Mouse (Mus musculus): Measurements from ENCODE around the gene Tnp1. TPM values are rescaled to one million over a fixed set of nuclear protein-coding genes. Genes with fewer than 3 reads are reported as not detected.
A peak's percentile ranks its signal among the peaks of the same experiment; 100 is the strongest.

Gene Tnp1
- polyA plus RNA-seq, 1 experiment from 2014 or later: not detected

DNA sequence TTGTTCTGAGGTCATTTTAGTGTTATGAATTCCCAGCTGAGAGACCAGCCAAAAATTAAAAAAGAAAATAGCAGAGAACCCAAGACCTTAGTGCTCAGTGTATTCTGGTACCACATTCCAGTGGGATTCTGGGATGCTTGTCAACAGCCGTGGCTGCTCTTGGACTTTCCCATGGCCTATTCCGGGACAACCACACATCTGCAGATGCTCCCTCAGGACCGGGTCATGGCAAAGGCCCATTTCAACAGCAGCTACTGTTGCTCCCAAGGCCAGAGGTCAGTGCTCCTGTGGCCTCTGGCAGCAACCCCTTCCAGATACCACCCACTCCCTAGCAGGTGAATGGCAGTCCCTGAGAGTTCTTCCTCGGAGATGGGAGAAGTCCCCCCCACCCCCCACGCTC is 13.7 kb downstream of the Tnp1 start:
- H3K4me3 ChIP-seq (replicated peaks): no peak overlapping the region
- H3K9ac ChIP-seq: no peak overlapping the region
- H3K36me3 ChIP-seq: no peaks in the 10 kb centered on the region
- H3K27ac ChIP-seq: no peak overlapping the region
- H3K27me3 ChIP-seq: no peaks in the 10 kb centered on the region
- no peak overlapping the region for H3K4me2 ChIP-seq
- H3K9me3 ChIP-seq (replicated peaks): no peaks in the 10 kb centered on the region
- no peaks in the 10 kb centered on the region for H3K4me1 ChIP-seq
- 80% methylated on average over 5 of the region's 5 CpGs for WGBS
- ATAC-seq (replicated peaks; ENCODE audit: low FRiP score): no peak

DNA sequence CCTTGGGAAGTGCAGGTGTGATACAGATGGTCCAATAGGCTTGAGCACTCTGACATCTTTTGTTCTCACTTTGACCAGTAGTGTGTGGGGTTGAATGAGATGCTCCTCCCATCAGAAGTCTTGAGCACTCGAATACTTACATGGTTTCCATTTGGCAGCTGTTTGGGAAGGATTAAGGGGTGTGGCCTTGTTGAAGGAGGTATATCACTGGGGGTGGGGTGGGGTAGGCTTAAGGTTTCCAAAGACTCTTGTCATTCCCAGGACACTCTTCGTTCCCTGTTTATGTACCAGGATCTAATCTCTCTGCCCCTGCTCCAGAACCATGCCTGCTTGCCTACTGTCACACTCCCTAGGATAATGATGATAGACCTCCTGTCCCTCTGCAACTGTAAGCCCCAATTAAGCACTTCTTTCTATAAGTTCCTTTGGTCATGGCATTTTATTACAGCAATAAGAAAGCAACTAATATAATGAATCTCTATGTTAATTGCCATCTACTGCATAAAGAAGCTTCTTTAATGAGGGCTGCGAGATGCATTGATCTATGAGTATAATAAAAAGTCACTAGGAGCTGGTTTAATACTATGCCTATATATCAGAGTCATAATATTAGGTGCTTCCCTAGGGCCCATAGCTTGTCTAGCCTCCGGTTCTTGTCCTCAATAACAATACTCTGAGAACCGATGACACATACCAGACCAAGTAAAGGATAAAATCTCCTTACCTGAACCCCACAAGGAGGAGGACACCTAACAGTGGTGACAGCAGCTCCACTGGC is 20.8 kb downstream of the Tnp1 start:
- H3K27me3 ChIP-seq: no peaks in the 10 kb centered on the region
- WGBS: 91% methylated on average over 5 of the region's 5 CpGs
- H3K4me3 ChIP-seq (replicated peaks): no peak overlapping the region
- H3K27ac ChIP-seq: no peak overlapping the region
- H3K9me3 ChIP-seq (replicated peaks): no peaks in the 10 kb centered on the region
- H3K4me1 ChIP-seq: no peaks in the 10 kb centered on the region
- no peaks in the 10 kb centered on the region for H3K36me3 ChIP-seq
- no peak for ATAC-seq (replicated peaks; ENCODE audit: low FRiP score)
- no peak overlapping the region for H3K4me2 ChIP-seq
- H3K9ac ChIP-seq: no peak overlapping the region

DNA sequence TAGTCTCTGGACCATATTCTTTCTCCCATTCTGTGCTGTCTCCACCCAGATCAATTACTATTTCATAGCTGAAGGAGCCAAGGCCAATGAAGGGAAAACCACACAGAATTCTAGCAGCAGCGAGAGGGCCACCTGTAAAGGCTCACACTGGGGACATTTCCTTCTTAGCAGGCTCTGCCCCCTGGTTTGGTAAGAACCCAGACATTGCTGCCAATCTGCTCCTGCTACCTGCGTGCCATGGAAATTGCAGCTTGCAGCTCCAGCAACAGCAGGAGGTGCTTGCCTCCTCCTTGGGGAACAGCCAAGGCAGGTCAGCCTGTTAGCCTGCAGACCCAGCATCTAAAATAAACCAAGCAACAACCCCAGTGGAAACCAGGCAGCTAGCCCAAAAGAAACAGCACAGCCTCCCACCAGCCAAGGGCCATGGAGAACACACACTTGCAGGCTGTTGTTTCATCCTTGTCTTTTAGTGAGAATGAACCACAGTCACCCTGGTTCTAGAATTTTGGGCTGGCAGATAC is 22.7 kb downstream of the Tnp1 start:
- Histone ChIP-seq H3K4me3 (replicated peaks) (no peak overlapping the region), H3K36me3 (no peaks in the 10 kb centered on the region), H3K9ac (no peak overlapping the region), H3K27me3 (no peaks in the 10 kb centered on the region), H3K27ac (no peak overlapping the region), H3K9me3 (replicated peaks) (no peaks in the 10 kb centered on the region), H3K4me2 (no peak overlapping the region), H3K4me1 (no peaks in the 10 kb centered on the region)
- ATAC-seq (replicated peaks; ENCODE audit: low FRiP score): no peak
- 81% methylated on average over 2 of the region's 2 CpGs for WGBS

DNA sequence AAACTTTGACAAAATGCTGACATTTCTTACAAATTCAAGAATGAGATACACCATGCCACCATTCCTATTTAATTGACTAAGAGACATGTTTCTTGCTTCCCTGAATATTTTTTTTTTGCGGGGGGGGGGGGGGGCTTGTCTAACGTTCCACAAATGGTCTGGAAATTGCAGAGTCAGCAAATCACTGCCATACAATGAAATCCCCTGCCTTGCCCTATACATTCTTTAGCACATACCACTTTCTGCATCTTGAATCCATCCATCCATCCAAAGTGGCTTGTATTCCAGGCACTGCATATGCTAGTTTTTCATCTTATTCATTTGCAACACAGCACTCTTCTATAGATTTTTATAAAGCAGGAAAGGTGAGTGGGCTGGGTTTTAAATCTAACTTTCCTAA is 23.5 kb downstream of the Tnp1 start:
- H3K4me3 ChIP-seq (replicated peaks): no peak overlapping the region
- no peak overlapping the region for H3K4me2 ChIP-seq
- no peaks in the 10 kb centered on the region for H3K4me1 ChIP-seq
- H3K9me3 ChIP-seq (replicated peaks): no peaks in the 10 kb centered on the region
- no peak for ATAC-seq (replicated peaks; ENCODE audit: low FRiP score)
- WGBS: 66% methylated on average over 2 of the region's 2 CpGs
- no peaks in the 10 kb centered on the region for H3K27me3 ChIP-seq
- H3K27ac ChIP-seq: no peak overlapping the region
- no peak overlapping the region for H3K9ac ChIP-seq
- H3K36me3 ChIP-seq: no peaks in the 10 kb centered on the region

DNA sequence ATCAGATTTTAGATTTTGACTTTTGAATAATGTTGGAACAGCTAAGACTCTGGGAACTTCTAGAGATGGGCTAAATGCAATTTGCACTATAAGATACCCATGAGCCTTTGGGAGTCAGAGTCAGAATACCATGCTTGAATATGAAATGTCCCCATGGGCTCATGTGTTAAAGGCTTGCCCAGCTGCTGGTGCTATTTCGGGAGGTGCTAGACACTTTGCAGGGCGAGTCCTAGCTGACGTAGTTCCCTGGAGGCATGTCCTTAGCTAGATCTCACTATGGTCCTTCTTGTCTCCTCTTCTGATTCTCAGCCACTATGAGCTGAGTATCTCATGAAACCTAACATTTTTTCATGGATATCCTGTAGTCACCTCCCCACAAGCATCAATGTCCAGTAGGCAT is 26.8 kb downstream of the Tnp1 start:
- Histone ChIP-seq H3K27me3 (no peaks in the 10 kb centered on the region), H3K4me1 (no peaks in the 10 kb centered on the region), H3K9me3 (replicated peaks) (no peaks in the 10 kb centered on the region), H3K4me2 (no peak overlapping the region), H3K4me3 (replicated peaks) (no peak overlapping the region), H3K27ac (no peak overlapping the region), H3K36me3 (no peaks in the 10 kb centered on the region), H3K9ac (no peak overlapping the region)
- no peak for ATAC-seq (replicated peaks; ENCODE audit: low FRiP score)
- 88% methylated on average over 3 of the region's 3 CpGs for WGBS

DNA sequence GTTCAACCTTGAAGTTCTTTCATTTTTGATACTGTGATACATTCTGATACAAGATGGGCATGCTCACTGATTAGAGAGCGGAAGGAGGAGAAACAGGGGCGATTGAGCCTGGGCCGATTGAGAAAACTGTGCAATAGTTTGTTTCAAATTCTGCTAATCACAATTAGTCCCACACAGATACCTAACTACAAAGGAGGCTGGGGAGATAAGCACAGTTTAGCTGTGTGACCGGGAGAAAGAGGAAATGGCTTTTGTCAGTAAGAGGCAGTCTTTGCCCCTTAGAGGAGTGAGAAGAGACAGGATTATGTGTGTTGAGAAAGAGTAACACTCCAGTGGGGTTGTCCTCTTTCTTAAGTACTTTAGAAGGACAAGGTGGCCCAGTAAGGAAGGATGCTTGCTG is 29.0 kb downstream of the Tnp1 start:
- no peak overlapping the region for H3K4me2 ChIP-seq
- no peaks in the 10 kb centered on the region for H3K27me3 ChIP-seq
- WGBS: 79% methylated on average over 4 of the region's 4 CpGs
- H3K4me3 ChIP-seq (replicated peaks): no peak overlapping the region
- ATAC-seq (replicated peaks; ENCODE audit: low FRiP score): no peak
- H3K9me3 ChIP-seq (replicated peaks): no peaks in the 10 kb centered on the region
- no peak overlapping the region for H3K27ac ChIP-seq
- no peaks in the 10 kb centered on the region for H3K4me1 ChIP-seq
- H3K36me3 ChIP-seq: no peaks in the 10 kb centered on the region
- H3K9ac ChIP-seq: no peak overlapping the region

DNA sequence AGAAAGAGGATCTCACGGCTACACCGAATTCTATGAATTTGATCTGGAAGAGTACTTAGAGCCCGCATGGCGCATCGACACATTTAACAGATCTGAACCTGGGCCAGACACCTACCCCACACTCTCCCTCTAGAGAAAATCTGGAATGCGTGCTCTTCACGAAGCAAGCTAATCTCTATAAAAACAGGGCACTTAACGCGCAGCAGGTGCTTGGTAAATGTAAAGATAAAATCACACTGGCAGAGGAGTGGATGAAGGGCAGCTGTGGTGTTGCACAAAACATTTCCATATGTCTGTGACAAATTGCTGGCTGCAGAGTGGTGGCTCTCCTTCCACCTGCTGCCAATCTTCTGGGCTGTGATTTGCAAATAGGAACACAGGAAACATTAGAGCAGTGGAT is 36.8 kb downstream of the Tnp1 start:
- Histone ChIP-seq H3K9ac (no peak overlapping the region), H3K9me3 (replicated peaks) (no peaks in the 10 kb centered on the region), H3K4me1 (no peaks in the 10 kb centered on the region), H3K4me2 (no peak overlapping the region), H3K4me3 (replicated peaks) (no peak overlapping the region), H3K27ac (no peak overlapping the region), H3K27me3 (no peaks in the 10 kb centered on the region), H3K36me3 (no peaks in the 10 kb centered on the region)
- 77% methylated on average over 9 of the region's 9 CpGs for WGBS
- ATAC-seq (replicated peaks; ENCODE audit: low FRiP score): no peak

DNA sequence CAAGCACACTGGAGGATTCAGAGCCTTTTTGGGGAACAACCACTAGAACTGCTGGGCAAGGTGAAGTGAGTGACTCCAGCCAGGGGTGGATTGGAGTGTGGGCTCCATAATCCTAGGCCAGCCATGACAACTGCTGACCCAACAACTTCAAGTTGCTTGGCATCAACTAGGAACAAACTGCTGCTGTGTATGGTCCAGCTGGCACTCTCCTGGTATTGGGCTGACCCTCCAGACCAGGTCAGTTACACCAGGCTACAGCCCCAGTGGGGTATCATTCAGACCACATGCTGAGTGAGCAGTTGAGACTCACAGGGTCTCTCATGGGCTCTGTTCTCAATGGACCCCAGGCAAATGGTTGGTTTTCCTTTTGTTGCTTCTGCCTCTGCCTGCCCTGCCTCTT is 41.5 kb downstream of the Tnp1 start:
- no peak for ATAC-seq (replicated peaks; ENCODE audit: low FRiP score)
- no peaks in the 10 kb centered on the region for H3K36me3 ChIP-seq
- no peak overlapping the region for H3K9ac ChIP-seq
- H3K4me3 ChIP-seq (replicated peaks): no peak overlapping the region
- no peaks in the 10 kb centered on the region for H3K9me3 ChIP-seq (replicated peaks)
- no peaks in the 10 kb centered on the region for H3K27me3 ChIP-seq
- H3K4me2 ChIP-seq: no peak overlapping the region
- H3K4me1 ChIP-seq: peaks cover 4% of the 10 kb centered on the region; the same call in 1 of the 2 replicates
- H3K27ac ChIP-seq: no peak overlapping the region

DNA sequence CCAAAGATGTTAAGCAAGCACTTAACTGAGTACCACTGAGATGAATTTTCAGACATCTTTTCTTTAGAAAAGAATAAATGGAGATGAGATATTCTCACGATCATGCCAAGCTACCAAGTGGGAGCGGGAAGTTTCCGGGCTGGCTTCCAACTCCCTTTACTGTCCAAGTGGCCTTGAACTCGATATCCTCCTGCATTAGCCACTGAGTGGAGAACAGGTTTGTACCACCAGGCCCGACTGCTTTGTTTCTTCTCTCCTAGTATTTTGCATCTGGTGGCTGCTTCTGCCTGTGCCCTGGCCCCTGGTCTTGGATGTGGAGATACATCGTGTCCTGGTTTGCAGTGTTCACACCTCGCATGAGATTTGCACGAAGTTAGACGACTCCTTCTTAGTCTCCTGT is 45.2 kb downstream of the Tnp1 start:
- ATAC-seq (replicated peaks; ENCODE audit: low FRiP score): no peak
- Histone ChIP-seq H3K36me3 (no peaks in the 10 kb centered on the region), H3K27ac (no peak overlapping the region), H3K4me2 (no peak overlapping the region), H3K4me1 (peaks cover 8% of the 10 kb centered on the region; the same call in 1 of the 2 replicates), H3K27me3 (no peaks in the 10 kb centered on the region), H3K9ac (no peak overlapping the region), H3K4me3 (replicated peaks) (no peak overlapping the region), H3K9me3 (replicated peaks) (no peaks in the 10 kb centered on the region)
- 87% methylated on average over 9 of the region's 9 CpGs for WGBS

DNA sequence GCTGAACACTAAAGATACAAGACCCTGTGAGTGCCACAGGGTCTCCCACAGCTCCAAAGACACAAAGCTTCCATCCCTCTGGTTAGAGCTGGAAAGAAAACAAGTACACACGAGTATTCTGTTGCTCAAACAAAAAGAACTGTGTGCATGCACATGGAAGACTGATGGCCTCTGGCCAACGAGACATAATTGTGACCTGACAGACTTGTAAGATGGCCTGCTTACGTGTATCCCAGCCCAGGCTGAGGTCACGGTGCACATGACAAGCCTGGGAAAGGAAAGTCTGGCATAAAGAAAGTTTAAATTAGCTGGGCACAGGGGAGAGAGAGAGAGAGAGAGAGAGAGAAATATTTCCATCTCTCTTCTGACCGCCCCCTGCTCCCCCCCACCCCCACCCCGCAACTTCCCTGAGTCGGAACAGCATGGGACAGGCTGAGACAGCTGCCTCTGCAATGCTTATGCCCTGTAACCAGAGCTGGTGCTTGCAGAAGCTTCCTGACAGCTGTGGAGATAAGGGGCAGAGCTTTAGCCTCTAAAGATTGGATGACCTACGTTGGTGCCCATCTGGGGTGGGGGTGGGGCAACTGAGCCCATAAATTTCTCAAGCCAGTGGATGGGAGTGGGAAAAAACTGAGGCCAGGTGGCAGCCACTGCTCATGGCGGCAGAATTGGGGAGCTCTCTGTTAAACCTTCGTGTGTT is 46.4 kb downstream of the Tnp1 start:
- Histone ChIP-seq H3K4me1 (peaks cover 8% of the 10 kb centered on the region; the same call in 1 of the 2 replicates), H3K36me3 (no peaks in the 10 kb centered on the region), H3K4me3 (replicated peaks) (no peak overlapping the region), H3K27me3 (no peaks in the 10 kb centered on the region), H3K9me3 (replicated peaks) (no peaks in the 10 kb centered on the region), H3K4me2 (peak overlapping the region; percentile 15; the same call in 1 of the 2 replicates), H3K27ac (no peak overlapping the region), H3K9ac (no peak overlapping the region)
- 17% methylated on average over 10 of the region's 10 CpGs for whole genome bisulfite sequencing
- peak; percentile 67; the same call in 1 of the 2 replicates for ATAC-seq (replicated peaks; ENCODE audit: low FRiP score)

DNA sequence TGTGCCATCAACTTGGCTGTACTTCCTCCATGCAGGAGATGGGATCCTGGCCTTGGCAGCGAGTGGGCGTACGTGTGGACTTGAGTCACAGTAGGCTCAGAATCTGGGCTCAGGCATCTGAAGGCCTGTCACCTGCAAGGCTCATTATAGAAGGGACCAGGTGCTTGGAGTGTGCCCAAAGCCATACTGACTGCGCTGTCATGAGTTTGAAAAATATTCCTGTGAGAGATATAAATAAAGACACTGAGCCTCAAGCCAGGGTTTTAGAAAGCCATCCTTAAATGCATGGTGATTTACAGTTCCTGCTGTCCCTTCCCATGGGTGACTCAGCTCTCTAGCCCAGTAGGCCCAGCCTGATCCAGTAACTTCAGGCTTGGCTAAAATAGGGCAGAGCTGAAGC is 49.3 kb downstream of the Tnp1 start:
- Histone ChIP-seq H3K27ac (no peak overlapping the region), H3K36me3 (no peaks in the 10 kb centered on the region), H3K4me3 (replicated peaks) (no peak overlapping the region), H3K4me1 (peaks cover 15% of the 10 kb centered on the region; the same call in 1 of the 2 replicates), H3K9me3 (replicated peaks) (no peaks in the 10 kb centered on the region), H3K4me2 (no peak overlapping the region), H3K9ac (no peak overlapping the region), H3K27me3 (no peaks in the 10 kb centered on the region)
- WGBS: 85% methylated on average over 4 of the region's 4 CpGs
- no peak for ATAC-seq (replicated peaks; ENCODE audit: low FRiP score)

All from kidney, embryonic 15.5 days (tissue).